Mouse (Mus musculus) CH12.LX (cell line): Measurements from ENCODE around the gene Acsm1. TPM values are rescaled to one million over a fixed set of nuclear protein-coding genes. Genes with fewer than 3 reads are reported as not detected.

Source experiments
- DNase-seq: peaks from one replicate; pipeline ENCODE4 v3.0.0-alpha.2; 2013; ENCODE audit errors: extremely low read depth
- H3K27ac ChIP-seq: 2 replicates; pipeline ENCODE4 v1.5.1; 2012; ENCODE audit warnings: low read depth, mild to moderate bottlenecking, control low read depth, moderate library complexity; ENCODE audit not compliant: insufficient read depth
- H3K27me3 ChIP-seq: replicated peaks from 2 replicates; pipeline ENCODE3; 2012; ENCODE audit warnings: inconsistent platforms
- H3K36me3 ChIP-seq, 2 experiments: replicated peaks in 1 of 2; 2 replicates each; pipeline versions ENCODE3 to v1.6.1; 2012; ENCODE audit warnings: inconsistent platforms in 1 of 2, low read length in 1 of 2, mild to moderate bottlenecking in 1 of 2, mixed read lengths in 1 of 2, moderate library complexity in 1 of 2; ENCODE audit not compliant: control insufficient read depth in 1 of 2, insufficient read depth in 1 of 2
- H3K4me1 ChIP-seq, 2 experiments: 2 replicates each; pipeline ENCODE4 v1.6.1; 2012; ENCODE audit warnings: inconsistent platforms in 1 of 2, moderate library complexity in 1 of 2; ENCODE audit not compliant: insufficient read depth in 2 of 2, control insufficient read depth in 1 of 2
- H3K4me2 ChIP-seq: 2 replicates; pipeline ENCODE4 v1.6.1; 2012; ENCODE audit warnings: low read depth, mild to moderate bottlenecking, control low read depth; ENCODE audit not compliant: poor library complexity, insufficient read depth, severe bottlenecking
- H3K4me3 ChIP-seq, 3 experiments: fragments of 150-350 bp in 1 of 3; sonication (generic) in 1 of 3; replicated peaks in 1 of 3; 2 replicates each; pipeline versions ENCODE3 to v1.5.1; 2011 to 2012; ENCODE audit warnings: low read depth in 2 of 3, low read length in 2 of 3, mild to moderate bottlenecking in 2 of 3, moderate library complexity in 2 of 3, control low read depth in 1 of 3, improper control_type of control experiment in 1 of 3, inconsistent platforms in 1 of 3, mixed read lengths in 1 of 3; ENCODE audit not compliant: poor library complexity in 1 of 3
- H3K79me2 ChIP-seq: replicated peaks from 2 replicates; pipeline ENCODE4 v1.6.1; 2012; ENCODE audit warnings: mild to moderate bottlenecking, moderate library complexity; ENCODE audit not compliant: control insufficient read depth, poor library complexity, insufficient read depth, severe bottlenecking; ENCODE audit errors: extremely low read depth
- H3K9ac ChIP-seq: 2 replicates; pipeline ENCODE4 v1.6.1; 2012; ENCODE audit warnings: low read depth, mild to moderate bottlenecking, control low read depth, moderate library complexity; ENCODE audit not compliant: insufficient read depth
- H3K9me3 ChIP-seq: replicated peaks from 2 replicates; pipeline ENCODE3; 2012; ENCODE audit warnings: low read length, inconsistent platforms, mixed read lengths
- EP300 ChIP-seq: IDR thresholded peaks from 2 replicates; pipeline ENCODE4 v1.6.1; 2011; ENCODE audit warnings: low read length, improper control_type of control experiment
- IRF4 ChIP-seq: IDR thresholded peaks from 2 replicates; pipeline ENCODE4 v1.6.1; 2014; ENCODE audit warnings: low read depth, mild to moderate bottlenecking, inconsistent platforms, low read length, improper control_type of control experiment
- JUND ChIP-seq: conservative IDR thresholded peaks from 2 replicates; pipeline ENCODE4 v1.6.1; 2011; ENCODE audit warnings: low read depth, low read length, improper control_type of control experiment
- MAX ChIP-seq: IDR thresholded peaks from 2 replicates; pipeline ENCODE4 v1.6.1; 2011; ENCODE audit warnings: low read length, improper control_type of control experiment
- MEF2A ChIP-seq: IDR thresholded peaks from 2 replicates; pipeline ENCODE4 v1.6.1; 2014; ENCODE audit warnings: low read depth, mild to moderate bottlenecking, inconsistent platforms, low read length, improper control_type of control experiment, borderline replicate concordance
- NELFE ChIP-seq: IDR thresholded peaks from 2 replicates; pipeline ENCODE4 v1.6.1; 2011; ENCODE audit warnings: low read depth, low read length, improper control_type of control experiment
- PAX5 ChIP-seq: IDR thresholded peaks from 2 replicates; pipeline ENCODE4 v1.6.1; 2012; ENCODE audit warnings: low read length, inconsistent platforms, mixed read lengths
- POLR2A ChIP-seq: IDR thresholded peaks from 2 replicates; pipeline ENCODE4 v1.6.1; 2011; ENCODE audit warnings: low read depth, mild to moderate bottlenecking, improper control_type of control experiment, low read length
- RCOR1 ChIP-seq: conservative IDR thresholded peaks from 2 replicates; pipeline ENCODE4 v1.6.1; 2012; ENCODE audit warnings: low read depth, mild to moderate bottlenecking, inconsistent platforms, low read length, improper control_type of control experiment
- TBP ChIP-seq: conservative IDR thresholded peaks from 2 replicates; pipeline ENCODE4 v1.6.1; 2011; ENCODE audit warnings: low read depth, low read length, improper control_type of control experiment
- UBTF ChIP-seq: IDR thresholded peaks from 2 replicates; pipeline ENCODE4 v1.6.1; 2012; ENCODE audit warnings: low read depth, mild to moderate bottlenecking, inconsistent platforms, low read length, improper control_type of control experiment, moderate library complexity
- ZC3H11A ChIP-seq: IDR thresholded peaks from 2 replicates; pipeline ENCODE4 v1.6.1; 2012; ENCODE audit warnings: low read depth, mild to moderate bottlenecking, inconsistent platforms, low read length, improper control_type of control experiment
- ZKSCAN1 ChIP-seq: IDR thresholded peaks from 2 replicates; pipeline ENCODE4 v1.6.1; 2012; ENCODE audit warnings: low read depth, inconsistent platforms, low read length, improper control_type of control experiment, borderline replicate concordance
- ZMIZ1 ChIP-seq: IDR thresholded peaks from 2 replicates; pipeline ENCODE4 v1.6.1; 2012; ENCODE audit warnings: low read depth, mild to moderate bottlenecking, inconsistent platforms, low read length, improper control_type of control experiment
- dilution Hi-C: fragments of 300-500 bp; cut with MboI; formaldehyde crosslinking; loops from 2 replicates; pipeline ENCODE4 v1.14.3; 2020; ENCODE audit warnings: low sequenced_read_pairs; ENCODE audit not compliant: extremely low pct_unique_long_range_greater_than_20kb, extremely low pct_ligation_motif_present
- in situ Hi-C: fragments of 300-500 bp; cut with MboI; formaldehyde crosslinking; loops from 3 replicates; pipeline ENCODE4 v1.14.3; 2019; ENCODE audit warnings: low sequenced_read_pairs, low pct_ligation_motif_present, low pct_unique_long_range_greater_than_20kb, mixed read lengths
- polyA plus RNA-seq: library from polyadenylated mRNA; unstranded; fragments of >175 nt; gene quantifications from 2 replicates; pipeline ENCODE4 v1.2.1, GENCODE M21; 2012; ENCODE audit warnings: low read depth; ENCODE audit not compliant: insufficient read length
- total RNA-seq, 2 experiments: library from RNA; depleted of rRNA; stranded (reverse); fragments of 300-350 nt in 1 of 2; fragments of >200 nt in 1 of 2; gene quantifications; 2 replicates each; pipeline ENCODE4 v1.2.3; 2012 to 2014

Acsm1 gene
- total and polyA plus RNA-seq, 3 experiments, result not detected

GRCm38 (mm10) chr7:119596536-119596935, 10.3 kb upstream of the Acsm1 start:
- Histone ChIP-seq H3K27ac (no peak overlapping the region), H3K4me1 (peaks cover 0 to 11% of the 10 kb centered on the region in 2 experiments; a peak in 1 of 4 replicates), H3K4me3 (no peak overlapping the region), H3K4me2 (no peak overlapping the region), H3K27me3 (peaks cover 4% of the 10 kb centered on the region), H3K36me3 (no peaks in the 10 kb centered on the region), H3K79me2 (no peaks in the 10 kb centered on the region), H3K9me3 (no peaks in the 10 kb centered on the region), H3K9ac (no peak overlapping the region)
- in situ Hi-C loops (no loop called here), dilution Hi-C loops (no loop called here)
- TF ChIP-seq ZMIZ1 (no peak), EP300 (no peak), IRF4 (no peak), JUND (no peak), ZC3H11A (no peak)
- no peak for DNase-seq

- Histone ChIP-seq H3K36me3 (no peaks in the 10 kb centered on the region), H3K4me3 (no peak overlapping the region), H3K27me3 (peaks cover 2% of the 10 kb centered on the region), H3K4me1 (peaks cover 0 to 5% of the 10 kb centered on the region in 2 experiments; a peak in 1 of 4 replicates), H3K4me2 (no peak overlapping the region), H3K27ac (no peak overlapping the region), H3K9me3 (no peaks in the 10 kb centered on the region), H3K79me2 (no peaks in the 10 kb centered on the region), H3K9ac (no peak overlapping the region)
- no peak for DNase-seq
- dilution Hi-C loops (no loop called here), in situ Hi-C loops (no loop called here)
- TF ChIP-seq UBTF (no peak), NELFE (no peak), MEF2A (no peak), JUND (no peak), PAX5 (no peak), ZKSCAN1 (no peak), TBP (no peak), POLR2A (no peak), MAX (no peak), IRF4 (no peak), RCOR1 (no peak)
Measured at GRCm38 (mm10) chr7:119601195-119601953, 5.5 kb upstream of the Acsm1 start.
